Mouse (Mus musculus) hindbrain, embryonic 12.5 days (tissue): ENCODE data around the gene Ranbp3. TPM values are rescaled to one million over a fixed set of nuclear protein-coding genes. Genes with fewer than 3 reads are reported as not detected.
A peak's percentile ranks its signal among the peaks of the same experiment; 100 is the strongest.

Source experiments
- ATAC-seq: fragments of 200-750 bp; cut with Nextera tagmentation; 2 replicates; pipeline ENCODE4 v1.8.0; 2017; ENCODE audit warnings: moderate TSS enrichment; ENCODE audit not compliant: low FRiP score
- H3K27ac ChIP-seq: fragments of 300-500 bp; sonication (generic); 2 replicates; pipeline ENCODE4 v1.5.1; 2016; ENCODE audit warnings: mild to moderate bottlenecking
- H3K27me3 ChIP-seq: fragments of 300-500 bp; sonication (generic); 2 replicates; pipeline ENCODE4 v1.6.1; 2016; ENCODE audit warnings: mild to moderate bottlenecking
- H3K36me3 ChIP-seq: fragments of 300-500 bp; sonication (generic); 2 replicates; pipeline ENCODE4 v1.6.1; 2016; ENCODE audit warnings: mild to moderate bottlenecking
- H3K4me1 ChIP-seq: fragments of 300-500 bp; sonication (generic); 2 replicates; pipeline ENCODE4 v1.6.1; 2016
- H3K4me2 ChIP-seq: fragments of 300-500 bp; sonication (generic); replicated peaks from 2 replicates; pipeline ENCODE4 v1.6.1; 2016; ENCODE audit warnings: mild to moderate bottlenecking
- H3K4me3 ChIP-seq: fragments of 300-500 bp; sonication (generic); 2 replicates; pipeline ENCODE4 v1.5.1; 2016; ENCODE audit warnings: mild to moderate bottlenecking
- H3K9ac ChIP-seq: fragments of 300-500 bp; sonication (generic); 2 replicates; pipeline ENCODE4 v1.6.1; 2016; ENCODE audit warnings: mild to moderate bottlenecking, moderate library complexity
- H3K9me3 ChIP-seq: fragments of 300-500 bp; sonication (generic); replicated peaks from 2 replicates; pipeline ENCODE4 v1.6.1; 2016; ENCODE audit warnings: mild to moderate bottlenecking
- WGBS: fragments of 180-500 bp; shearing (Covaris S2); methylation state at CpG from one replicate; pipeline ENCODE4 v1.1.7; 2016; 5-methylcytosine and 5-hydroxymethylcytosine counted together
- polyA plus RNA-seq: library from polyadenylated mRNA; unstranded; fragments of >200 nt; fragmentation: Nextera tagmentation; extraction: Ambion mirVana; gene quantifications from 2 replicates; pipeline ENCODE4 v1.2.1, GENCODE M21; 2016

Ranbp3 gene
- polyA plus RNA-seq, 1 experiment from 2014 or later = 105 TPM

- H3K4me3 ChIP-seq = no peak overlapping the region
- H3K4me2 ChIP-seq = no peak overlapping the region
- H3K36me3 ChIP-seq = no peaks in the 10 kb centered on the region
- ATAC-seq = no peak
- no peaks in the 10 kb centered on the region for H3K9me3 ChIP-seq
- WGBS = 89% methylated on average over 10 of the region's 10 CpGs
- no peak overlapping the region for H3K9ac ChIP-seq
- H3K27ac ChIP-seq = no peak overlapping the region
- H3K4me1 ChIP-seq = no peaks in the 10 kb centered on the region
- H3K27me3 ChIP-seq = 0 out of 2 replicates have a peak, but pooled peaks cover 4% of the 10 kb centered on the region
Observed at GRCm38 (mm10) chr17:56738221-56738620, 65.1 kb downstream of the Ranbp3 start.

- H3K4me1 ChIP-seq = no peaks in the 10 kb centered on the region
- no peak overlapping the region for H3K27ac ChIP-seq
- H3K9ac ChIP-seq = no peak overlapping the region
- H3K36me3 ChIP-seq = no peaks in the 10 kb centered on the region
- no peak overlapping the region for H3K4me2 ChIP-seq
- no peaks in the 10 kb centered on the region for H3K27me3 ChIP-seq
- 85% methylated on average over 17 of the region's 17 CpGs for WGBS
- no peak overlapping the region for H3K4me3 ChIP-seq
- no peak for ATAC-seq
- H3K9me3 ChIP-seq = no peaks in the 10 kb centered on the region
Observed at GRCm38 (mm10) chr17:56740118-56740787, 67.2 kb downstream of the Ranbp3 start.

GRCm38 (mm10) chr17:56740788-56741160 lies 67.7 kb downstream of the Ranbp3 start:
- H3K4me3 ChIP-seq = no peak overlapping the region
- no peak overlapping the region for H3K9ac ChIP-seq
- no peaks in the 10 kb centered on the region for H3K9me3 ChIP-seq
- H3K36me3 ChIP-seq = no peaks in the 10 kb centered on the region
- WGBS = 78% methylated on average over 17 of the region's 17 CpGs
- no peaks in the 10 kb centered on the region for H3K4me1 ChIP-seq
- no peak overlapping the region for H3K4me2 ChIP-seq
- no peaks in the 10 kb centered on the region for H3K27me3 ChIP-seq
- no peak overlapping the region for H3K27ac ChIP-seq
- no peak for ATAC-seq

GRCm38 (mm10) chr17:56744173-56744572 lies 71.1 kb downstream of the Ranbp3 start:
- Histone ChIP-seq H3K27ac (no peak overlapping the region), H3K27me3 (peaks cover 7% of the 10 kb centered on the region; the same call in 1 of the 2 replicates), H3K4me2 (no peak overlapping the region), H3K9me3 (no peaks in the 10 kb centered on the region), H3K36me3 (no peaks in the 10 kb centered on the region), H3K9ac (no peak overlapping the region), H3K4me1 (no peaks in the 10 kb centered on the region), H3K4me3 (no peak overlapping the region)
- WGBS = 65% methylated on average over 5 of the region's 5 CpGs
- no peak for ATAC-seq

GRCm38 (mm10) chr17:56751404-56752072 lies 78.4 kb downstream of the Ranbp3 start:
- peaks cover 7% of the 10 kb centered on the region; the same call in 1 of the 2 replicates for H3K4me1 ChIP-seq
- ATAC-seq = peak; percentile 77
- H3K27me3 ChIP-seq = peaks cover 76% of the 10 kb centered on the region
- H3K27ac ChIP-seq = no peak overlapping the region
- H3K4me3 ChIP-seq = peak overlapping the region; percentile 24
- no peaks in the 10 kb centered on the region for H3K9me3 ChIP-seq
- WGBS = 30% methylated on average over 70 of the region's 71 CpGs
- H3K9ac ChIP-seq = 0 out of 2 replicates have a peak overlapping the region, but pooled peaks have one; percentile 36
- H3K36me3 ChIP-seq = no peaks in the 10 kb centered on the region
- H3K4me2 ChIP-seq = peak overlapping the region; percentile 43

GRCm38 (mm10) chr17:56753452-56753851 lies 80.4 kb downstream of the Ranbp3 start:
- H3K4me1 ChIP-seq = peaks cover 18% of the 10 kb centered on the region

GRCm38 (mm10) chr17:56754271-56755185 lies 81.4 kb downstream of the Ranbp3 start:
- Histone ChIP-seq H3K4me3 (no peak overlapping the region), H3K9me3 (no peaks in the 10 kb centered on the region), H3K36me3 (no peaks in the 10 kb centered on the region), H3K4me2 (no peak overlapping the region), H3K27me3 (peaks cover 89% of the 10 kb centered on the region), H3K4me1 (peaks cover 18% of the 10 kb centered on the region), H3K27ac (no peak overlapping the region), H3K9ac (no peak overlapping the region)
- WGBS = 14% methylated on average over 36 of the region's 36 CpGs
- no peak for ATAC-seq

More at GRCm38 (mm10) chr17:56753452-56753851, 80.4 kb downstream of the Ranbp3 start:
- 21% methylated on average over 15 of the region's 15 CpGs for WGBS
- peaks cover 91% of the 10 kb centered on the region for H3K27me3 ChIP-seq
- H3K9ac ChIP-seq = no peak overlapping the region
- no peak overlapping the region for H3K27ac ChIP-seq
- ATAC-seq = no peak
- no peaks in the 10 kb centered on the region for H3K9me3 ChIP-seq
- no peak overlapping the region for H3K4me3 ChIP-seq
- H3K36me3 ChIP-seq = no peaks in the 10 kb centered on the region
- no peak overlapping the region for H3K4me2 ChIP-seq

- Histone ChIP-seq H3K27me3 (peaks cover 86% of the 10 kb centered on the region), H3K27ac (no peak overlapping the region), H3K4me1 (peaks cover 22% of the 10 kb centered on the region), H3K4me3 (peak overlapping the region; percentile 42), H3K9ac (peak overlapping the region; percentile 56), H3K36me3 (no peaks in the 10 kb centered on the region), H3K4me2 (peak overlapping the region; percentile 88), H3K9me3 (no peaks in the 10 kb centered on the region)
- ATAC-seq = peak; percentile 5
- WGBS = 1% methylated on average over 51 of the region's 51 CpGs
Observed at GRCm38 (mm10) chr17:56756703-56757399, 83.8 kb downstream of the Ranbp3 start.

- Histone ChIP-seq H3K9ac (peak within 1 kb of the TSS; percentile 56), H3K4me2 (peak within 1 kb of the TSS; percentile 88), H3K4me3 (peak within 1 kb of the TSS; percentile 42), H3K36me3 (no peaks in the 10 kb centered on the region), H3K27ac (no peak within 1 kb of the TSS), H3K27me3 (peaks cover 78% of the 10 kb centered on the region), H3K9me3 (no peaks in the 10 kb centered on the region), H3K4me1 (peaks cover 27% of the 10 kb centered on the region)
- WGBS = under 1% methylated on average over 39 of the region's 48 CpGs
- peak; percentile 23 for ATAC-seq
Observed at GRCm38 (mm10) chr17:56757416-56758123, 84.5 kb downstream of the Ranbp3 start, which contains the start of gene Nrtn. TSS of gene Nrtn (minus strand) at chr17:56757530.

GRCm38 (mm10) chr17:56758132-56758531 lies 85.0 kb downstream of the Ranbp3 start:
- Histone ChIP-seq H3K4me3 (no peak overlapping the region), H3K4me1 (peaks cover 33% of the 10 kb centered on the region), H3K4me2 (peak overlapping the region; percentile 88; the same call in 1 of the 2 replicates), H3K9me3 (no peaks in the 10 kb centered on the region), H3K36me3 (no peaks in the 10 kb centered on the region), H3K9ac (no peak overlapping the region), H3K27me3 (peaks cover 73% of the 10 kb centered on the region), H3K27ac (no peak overlapping the region)
- ATAC-seq = no peak
- WGBS = 2% methylated on average over 12 of the region's 12 CpGs

GRCm38 (mm10) chr17:56759261-56759660 lies 86.2 kb downstream of the Ranbp3 start:
- no peak overlapping the region for H3K27ac ChIP-seq
- no peak overlapping the region for H3K4me2 ChIP-seq
- H3K36me3 ChIP-seq = no peaks in the 10 kb centered on the region
- peaks cover 29% of the 10 kb centered on the region for H3K4me1 ChIP-seq
- H3K9ac ChIP-seq = no peak overlapping the region
- WGBS = 42% methylated on average over 7 of the region's 7 CpGs
- H3K4me3 ChIP-seq = no peak overlapping the region
- peaks cover 61% of the 10 kb centered on the region for H3K27me3 ChIP-seq
- no peak for ATAC-seq
- no peaks in the 10 kb centered on the region for H3K9me3 ChIP-seq
